Mouse (Mus musculus): ENCODE measurements around the gene Tex33.

DNA sequence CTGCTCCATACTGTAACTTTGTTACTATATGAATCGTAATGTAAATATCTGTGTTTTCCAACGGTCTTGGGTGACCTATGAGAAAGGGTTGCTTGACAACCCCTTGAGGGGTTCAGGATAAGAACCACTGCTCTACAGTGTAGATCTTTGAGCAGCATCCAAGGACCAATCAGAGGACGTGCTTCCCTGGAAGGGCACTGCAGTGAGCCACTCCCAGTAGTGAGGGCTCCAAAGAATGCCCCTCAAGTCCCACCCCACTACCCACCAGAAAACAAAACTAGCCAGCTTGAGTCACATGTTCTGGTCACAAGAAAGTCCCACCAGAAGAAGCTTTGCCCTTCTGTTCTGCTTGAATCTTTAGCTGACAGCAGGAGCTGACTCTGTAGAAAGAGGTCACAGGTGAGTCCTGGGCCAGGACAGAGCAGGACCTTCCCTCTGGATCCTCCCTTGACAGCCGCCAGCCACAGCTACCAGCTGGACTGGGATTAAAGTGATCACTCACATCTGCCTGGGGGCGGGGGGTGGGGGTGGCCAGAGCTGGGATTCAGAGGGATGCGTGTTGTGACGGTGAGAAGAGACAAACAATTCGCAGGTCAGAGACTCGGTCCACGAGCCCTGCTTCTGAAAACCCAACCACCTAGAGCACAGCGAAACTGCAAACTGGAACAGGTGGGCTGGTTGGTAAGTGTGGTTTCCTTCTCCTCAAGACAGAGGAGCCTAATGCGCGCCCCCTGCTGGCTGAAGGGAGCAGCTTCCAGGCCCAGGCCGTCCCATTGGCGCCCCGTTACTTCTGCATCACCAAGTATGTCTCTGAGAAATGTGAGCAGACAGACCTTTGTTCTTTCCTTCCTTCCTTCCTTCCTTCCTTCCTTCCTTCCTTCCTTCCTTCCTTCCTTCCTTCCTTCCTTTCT is 26.6 kb upstream of the Tex33 start:
- TF ChIP-seq CTCF (IDR thresholded peaks at IDR 0.05; ENCODE audit: borderline replicate concordance, control insufficient read depth, extremely low read depth, insufficient read depth, low read length, poor library complexity) = peak; percentile 95
- TF ChIP-seq POLR2A (IDR thresholded peaks at IDR 0.05; ENCODE audit: control insufficient read depth, extremely low read depth, insufficient read depth, low read length, poor library complexity) = no peak
